Mouse (Mus musculus) embryonic facial prominence, embryonic 15.5 days (tissue): Measurements from ENCODE around the gene Cckar. TPM values are rescaled to one million over a fixed set of nuclear protein-coding genes. Genes with fewer than 3 reads are reported as not detected.
"Not testable (repeated sequence)": the region's sequence is repeated elsewhere in the genome, so short reads cannot be mapped to it uniquely, and the experiment has no call there.

Experiments used
- ATAC-seq: fragments of 200-750 bp; cut with Nextera tagmentation; 2 replicates; pipeline ENCODE4 v1.8.0; 2017; ENCODE audit warnings: low read depth, moderate TSS enrichment; ENCODE audit not compliant: insufficient number of reproducible peaks, low FRiP score, low TSS enrichment
- H3K27ac ChIP-seq: fragments of 300-500 bp; sonication (generic); replicated peaks from 2 replicates; pipeline ENCODE4 v1.5.1; 2015; ENCODE audit warnings: mild to moderate bottlenecking, inconsistent platforms
- H3K27me3 ChIP-seq: fragments of 300-500 bp; sonication (generic); 2 replicates; pipeline ENCODE4 v1.6.1; 2015; ENCODE audit warnings: inconsistent platforms
- H3K36me3 ChIP-seq: fragments of 300-500 bp; sonication (generic); 2 replicates; pipeline ENCODE4 v1.6.1; 2015; ENCODE audit warnings: mild to moderate bottlenecking, inconsistent platforms
- H3K4me1 ChIP-seq: fragments of 300-500 bp; sonication (generic); 2 replicates; pipeline ENCODE4 v1.6.1; 2015; ENCODE audit warnings: inconsistent platforms
- H3K4me2 ChIP-seq: fragments of 300-500 bp; sonication (generic); replicated peaks from 2 replicates; pipeline ENCODE4 v1.6.1; 2015; ENCODE audit warnings: mild to moderate bottlenecking, inconsistent platforms
- H3K4me3 ChIP-seq: fragments of 300-500 bp; sonication (generic); replicated peaks from 2 replicates; pipeline ENCODE4 v1.5.1; 2015; ENCODE audit warnings: mild to moderate bottlenecking, inconsistent platforms
- H3K9ac ChIP-seq: fragments of 300-500 bp; sonication (generic); 2 replicates; pipeline ENCODE4 v1.6.1; 2015; ENCODE audit warnings: inconsistent platforms
- H3K9me3 ChIP-seq: fragments of 300-500 bp; sonication (generic); replicated peaks from 2 replicates; pipeline ENCODE4 v1.6.1; 2016; ENCODE audit warnings: inconsistent platforms
- WGBS: fragments of 180-500 bp; shearing (Covaris S2); methylation state at CpG from one replicate; pipeline ENCODE4 v1.1.7; 2015; 5-methylcytosine and 5-hydroxymethylcytosine counted together
- polyA plus RNA-seq: library from polyadenylated mRNA; unstranded; fragments of >200 nt; fragmentation: Nextera tagmentation; extraction: Ambion mirVana; gene quantifications from 2 replicates; pipeline ENCODE4 v1.2.1, GENCODE M21; 2015

Cckar gene
- polyA plus RNA-seq, 1 experiment from 2014 or later, result 0.43 TPM

- whole genome bisulfite sequencing, result 72% methylated on average over 8 of the region's 8 CpGs
- Histone ChIP-seq H3K4me2 (no peak overlapping the region), H3K9ac (no peak overlapping the region)
Observed at GRCm38 (mm10) chr5:53692100-53692499, 15.4 kb downstream of the Cckar start.

GRCm38 (mm10) chr5:53691577-53691976 lies 15.9 kb downstream of the Cckar start:
- 66% methylated on average over 3 of the region's 3 CpGs for WGBS
- Histone ChIP-seq H3K4me2 (no peak overlapping the region), H3K36me3 (no peaks in the 10 kb centered on the region), H3K4me1 (no peaks in the 10 kb centered on the region), H3K27me3 (no peaks in the 10 kb centered on the region), H3K9me3 (no peaks in the 10 kb centered on the region), H3K4me3 (no peak overlapping the region), H3K27ac (no peak overlapping the region), H3K9ac (no peak overlapping the region)
- no peak for ATAC-seq

More at GRCm38 (mm10) chr5:53692100-53692499, 15.4 kb downstream of the Cckar start:
- no peaks in the 10 kb centered on the region for H3K36me3 ChIP-seq
- no peak for ATAC-seq
- H3K4me3 ChIP-seq, result no peak overlapping the region
- H3K4me1 ChIP-seq, result no peaks in the 10 kb centered on the region
- no peak overlapping the region for H3K27ac ChIP-seq
- no peaks in the 10 kb centered on the region for H3K9me3 ChIP-seq
- no peaks in the 10 kb centered on the region for H3K27me3 ChIP-seq

DNA sequence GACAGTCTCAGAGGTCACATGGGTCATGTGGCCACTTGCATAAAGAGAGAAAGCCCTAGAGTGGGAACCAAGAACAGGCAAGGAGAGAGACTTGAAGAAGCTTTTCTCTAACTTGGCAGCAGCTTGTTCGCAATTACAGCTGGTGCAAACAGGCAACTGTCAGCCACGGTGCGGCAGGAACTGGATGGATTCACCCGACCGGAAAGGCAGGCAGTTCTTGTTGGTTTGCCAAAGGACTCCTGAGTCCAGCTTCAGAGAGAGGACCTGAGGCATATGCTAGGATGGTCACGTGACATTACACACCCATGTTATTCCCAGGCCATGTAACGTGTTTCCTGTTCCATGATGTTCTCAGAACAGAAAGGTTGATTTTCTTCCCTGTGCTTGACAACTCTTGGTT lies 19.2 kb downstream of the Cckar start:
- ATAC-seq, result no peak
- H3K4me3 ChIP-seq, result no peak overlapping the region
- H3K9ac ChIP-seq, result no peak overlapping the region
- no peaks in the 10 kb centered on the region for H3K4me1 ChIP-seq
- no peak overlapping the region for H3K4me2 ChIP-seq
- 60% methylated on average over 7 of the region's 7 CpGs for WGBS
- H3K27ac ChIP-seq, result no peak overlapping the region
- H3K36me3 ChIP-seq, result no peaks in the 10 kb centered on the region
- H3K27me3 ChIP-seq, result no peaks in the 10 kb centered on the region
- no peaks in the 10 kb centered on the region for H3K9me3 ChIP-seq

DNA sequence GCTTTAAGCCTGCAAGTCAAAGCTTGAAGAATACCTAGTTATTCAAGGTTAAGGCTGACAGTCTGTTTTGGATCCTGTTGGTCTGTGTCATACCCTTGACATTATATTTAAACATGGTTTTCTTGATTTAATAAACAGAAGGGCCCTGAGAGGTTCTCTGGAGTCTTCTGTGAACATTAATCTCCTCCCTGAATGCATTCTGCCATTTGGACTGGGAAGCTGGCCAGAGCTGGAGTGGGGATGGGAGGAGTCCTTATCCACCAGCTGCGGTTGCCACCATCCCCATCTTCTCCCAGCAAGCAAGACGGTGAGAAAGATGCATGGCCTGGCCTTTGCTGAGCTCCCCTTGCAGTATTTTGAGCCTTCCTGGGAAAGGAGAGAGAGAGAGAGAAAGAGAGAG lies 21.1 kb downstream of the Cckar start:
- Histone ChIP-seq H3K27ac (no peak overlapping the region), H3K9me3 (no peaks in the 10 kb centered on the region), H3K4me3 (no peak overlapping the region), H3K4me1 (no peaks in the 10 kb centered on the region), H3K27me3 (no peaks in the 10 kb centered on the region), H3K4me2 (no peak overlapping the region), H3K36me3 (no peaks in the 10 kb centered on the region), H3K9ac (no peak overlapping the region)
- no peak for ATAC-seq
- WGBS, result 79% methylated on average over 2 of the region's 2 CpGs

DNA sequence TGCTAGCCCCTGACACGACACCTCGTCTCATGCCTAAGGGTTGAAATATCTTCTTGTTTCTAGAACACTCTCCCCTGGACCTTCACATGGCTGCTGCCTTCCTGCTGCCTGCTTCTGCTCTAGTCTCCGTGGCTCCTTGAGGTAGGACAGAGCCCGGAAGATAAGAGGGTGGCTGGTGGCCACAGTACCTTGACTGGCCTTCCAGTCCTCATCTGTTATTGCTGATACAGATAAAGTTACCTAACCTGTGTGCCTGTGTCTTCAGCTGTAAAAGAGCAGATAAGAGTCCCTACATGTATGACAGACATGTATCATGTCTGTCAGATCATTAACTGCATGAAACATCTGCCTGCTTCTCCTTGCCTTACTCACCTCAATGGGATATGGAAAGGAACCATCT lies 21.9 kb downstream of the Cckar start:
- no peaks in the 10 kb centered on the region for H3K27me3 ChIP-seq
- WGBS, result 80% methylated on average over 4 of the region's 4 CpGs
- no peak for ATAC-seq

DNA sequence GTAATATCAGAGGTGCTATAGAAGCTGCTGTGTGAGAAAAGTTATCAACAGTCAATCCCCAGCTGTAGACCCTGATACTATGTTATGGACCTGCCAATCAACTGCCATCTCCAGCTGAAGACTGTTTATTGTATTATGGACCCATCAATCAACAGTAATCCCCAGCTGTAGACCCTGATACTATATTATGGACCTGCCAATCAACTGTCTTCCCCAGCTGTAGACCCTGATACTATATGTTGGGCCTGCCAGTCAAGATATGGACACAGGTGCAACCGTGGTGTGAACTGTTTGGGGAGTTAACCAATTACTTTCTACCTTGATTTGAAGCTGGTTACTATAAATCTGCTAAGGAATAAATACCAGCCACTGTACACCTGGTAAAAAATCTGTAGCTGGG lies 23.1 kb downstream of the Cckar start:
- Histone ChIP-seq H3K4me1 (no peaks in the 10 kb centered on the region), H3K9me3 (no peaks in the 10 kb centered on the region), H3K9ac (no peak overlapping the region), H3K27me3 (no peaks in the 10 kb centered on the region), H3K4me2 (no peak overlapping the region), H3K4me3 (no peak overlapping the region), H3K36me3 (no peaks in the 10 kb centered on the region), H3K27ac (no peak overlapping the region)
- no peak for ATAC-seq
- 76% methylated on average over 1 of the region's 1 CpGs for WGBS

More for the DNA sequence above, 21.9 kb downstream of the Cckar start:
- H3K4me1 ChIP-seq, result no peaks in the 10 kb centered on the region
- no peak overlapping the region for H3K27ac ChIP-seq
- H3K4me3 ChIP-seq, result no peak overlapping the region
- no peak overlapping the region for H3K9ac ChIP-seq
- no peaks in the 10 kb centered on the region for H3K36me3 ChIP-seq
- H3K9me3 ChIP-seq, result no peaks in the 10 kb centered on the region
- H3K4me2 ChIP-seq, result no peak overlapping the region

DNA sequence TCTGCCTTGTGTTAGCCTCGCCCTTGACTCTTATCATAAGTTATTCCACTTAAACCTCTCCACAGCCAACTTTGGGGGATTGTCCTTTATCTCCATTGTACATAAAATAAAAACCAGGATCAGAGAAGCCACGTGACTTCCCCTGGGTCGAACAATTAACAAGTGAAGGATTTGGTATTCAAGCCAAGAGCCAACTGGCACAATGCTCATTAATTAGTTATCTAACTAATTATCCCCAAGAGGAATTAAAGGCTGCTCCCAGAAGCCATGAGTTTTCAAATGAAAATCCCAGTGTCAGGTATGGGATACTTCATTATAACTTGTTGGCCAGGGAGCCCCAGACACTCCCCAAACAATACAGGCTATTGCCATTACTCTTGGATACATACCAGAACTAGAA lies 23.6 kb downstream of the Cckar start:
- no peaks in the 10 kb centered on the region for H3K36me3 ChIP-seq
- ATAC-seq, result no peak
- no peaks in the 10 kb centered on the region for H3K27me3 ChIP-seq
- no peaks in the 10 kb centered on the region for H3K9me3 ChIP-seq
- no peak overlapping the region for H3K9ac ChIP-seq
- H3K4me3 ChIP-seq, result no peak overlapping the region
- H3K27ac ChIP-seq, result no peak overlapping the region
- WGBS, result 77% methylated on average over 3 of the region's 3 CpGs
- H3K4me1 ChIP-seq, result no peaks in the 10 kb centered on the region
- H3K4me2 ChIP-seq, result no peak overlapping the region

DNA sequence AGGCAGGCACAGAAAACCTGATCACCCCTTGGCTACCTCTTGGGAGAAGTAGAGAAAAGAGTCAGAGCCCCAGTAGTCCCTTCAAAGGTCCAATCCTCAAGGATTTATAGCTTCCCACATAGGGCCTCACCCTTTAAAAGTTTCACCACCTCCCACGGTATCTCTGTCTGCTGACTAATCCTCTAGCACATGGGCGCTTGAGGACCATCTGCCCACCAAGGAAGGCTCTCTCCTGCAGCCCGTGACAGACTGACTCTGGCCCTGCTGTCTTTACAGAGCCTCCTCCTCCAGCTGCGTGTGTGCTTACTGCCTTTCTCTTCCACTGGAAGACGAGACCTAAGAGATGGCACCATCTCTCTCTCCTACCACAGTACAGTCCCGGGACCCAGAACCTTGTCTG lies 27.9 kb downstream of the Cckar start:
- H3K27me3 ChIP-seq, result no peaks in the 10 kb centered on the region
- ATAC-seq, result no peak

GRCm38 (mm10) chr5:53678036-53678767 lies 29.3 kb downstream of the Cckar start:
- H3K4me3 ChIP-seq, result no peak overlapping the region
- H3K9me3 ChIP-seq, result no peaks in the 10 kb centered on the region
- 46% methylated on average over 13 of the region's 13 CpGs for WGBS
- H3K4me2 ChIP-seq, result no peak overlapping the region
- H3K36me3 ChIP-seq, result no peaks in the 10 kb centered on the region
- H3K4me1 ChIP-seq, result no peaks in the 10 kb centered on the region
- ATAC-seq, result no peak
- H3K27ac ChIP-seq, result no peak overlapping the region
- H3K27me3 ChIP-seq, result no peaks in the 10 kb centered on the region
- no peak overlapping the region for H3K9ac ChIP-seq

More for the DNA sequence above, 27.9 kb downstream of the Cckar start:
- Histone ChIP-seq H3K27ac (no peak overlapping the region), H3K9ac (no peak overlapping the region), H3K36me3 (no peaks in the 10 kb centered on the region), H3K4me3 (no peak overlapping the region), H3K4me2 (no peak overlapping the region), H3K4me1 (no peaks in the 10 kb centered on the region), H3K9me3 (no peaks in the 10 kb centered on the region)
- WGBS, result 76% methylated on average over 6 of the region's 6 CpGs

- no peak overlapping the region for H3K4me2 ChIP-seq
- H3K27me3 ChIP-seq, result no peaks in the 10 kb centered on the region
- H3K9me3 ChIP-seq, result no peaks in the 10 kb centered on the region
- H3K4me3 ChIP-seq, result no peak overlapping the region
- no peak for ATAC-seq
- 83% methylated on average over 8 of the region's 8 CpGs for WGBS
- H3K36me3 ChIP-seq, result no peaks in the 10 kb centered on the region
- H3K27ac ChIP-seq, result no peak overlapping the region
- no peaks in the 10 kb centered on the region for H3K4me1 ChIP-seq
- H3K9ac ChIP-seq, result no peak overlapping the region
Observed at GRCm38 (mm10) chr5:53676671-53677070, 30.8 kb downstream of the Cckar start.

DNA sequence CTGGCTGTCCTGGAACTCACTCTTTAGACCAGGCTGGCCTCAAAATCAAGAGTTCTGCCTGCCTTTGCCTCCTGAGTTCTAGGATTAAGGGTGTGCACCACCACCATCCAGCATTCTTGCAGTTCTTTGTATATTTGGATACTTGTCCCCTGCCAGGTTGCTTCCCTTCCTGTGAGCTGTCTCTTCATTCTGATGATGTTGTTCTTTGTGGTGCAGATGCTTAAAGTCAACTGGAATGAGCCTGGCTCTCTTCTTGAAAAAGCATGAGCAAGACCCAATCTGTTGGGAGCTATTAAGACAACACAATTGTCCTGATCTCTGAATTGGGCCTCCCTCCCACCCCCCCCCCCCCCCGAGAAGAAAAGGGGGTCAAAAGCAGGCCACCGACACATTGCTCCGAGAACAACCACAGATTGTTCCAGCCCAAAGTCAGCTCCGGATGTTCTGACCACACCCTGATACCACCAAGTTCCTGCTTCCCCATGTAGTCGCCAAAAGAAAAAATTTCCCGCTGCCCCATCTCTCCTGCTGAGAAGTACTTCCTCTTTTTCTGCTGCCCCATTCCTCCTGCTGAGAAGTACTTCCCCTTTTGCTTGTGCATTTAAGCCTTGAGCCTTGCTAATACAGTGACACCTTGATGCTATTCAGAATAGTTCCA lies 33.9 kb downstream of the Cckar start:
- not testable (repeated sequence) for H3K4me1 ChIP-seq, H3K36me3 ChIP-seq, ATAC-seq, H3K9me3 ChIP-seq, H3K4me3 ChIP-seq, H3K27ac ChIP-seq, H3K9ac ChIP-seq, H3K27me3 ChIP-seq, H3K4me2 ChIP-seq
- 87% methylated on average over 6 of the region's 6 CpGs for WGBS

DNA sequence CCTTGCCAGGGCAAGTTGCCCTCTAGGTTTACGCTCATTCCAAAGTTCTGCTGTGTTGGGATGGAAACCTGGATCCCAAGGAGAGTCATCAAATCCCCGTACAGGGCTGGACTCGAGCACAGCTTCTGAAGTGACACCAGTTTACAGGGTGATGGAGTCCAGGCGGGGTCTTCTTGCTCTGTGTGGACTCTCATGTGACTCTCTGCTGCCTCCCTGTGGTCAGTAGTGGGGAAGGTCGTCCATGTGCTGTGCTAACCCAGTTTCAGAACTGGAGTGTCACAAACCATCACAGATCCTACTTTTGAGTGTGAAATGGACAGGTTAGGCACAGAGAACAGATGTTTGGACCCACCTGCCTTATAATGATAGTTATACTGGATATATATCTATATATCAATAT lies 35.2 kb downstream of the Cckar start:
- H3K4me3 ChIP-seq, result no peak overlapping the region
- no peak for ATAC-seq
- H3K36me3 ChIP-seq, result no peaks in the 10 kb centered on the region
- 21% methylated on average over 5 of the region's 5 CpGs for WGBS
- no peak overlapping the region for H3K27ac ChIP-seq
- H3K9ac ChIP-seq, result no peak overlapping the region
- H3K9me3 ChIP-seq, result no peaks in the 10 kb centered on the region
- no peak overlapping the region for H3K4me2 ChIP-seq
- no peaks in the 10 kb centered on the region for H3K27me3 ChIP-seq
- H3K4me1 ChIP-seq, result no peaks in the 10 kb centered on the region
